Mouse (Mus musculus) layer of hippocampus, postnatal 14 days (tissue): ENCODE data around the gene Olfm1. TPM values are rescaled to one million over a fixed set of nuclear protein-coding genes. Genes with fewer than 3 reads are reported as not detected.

Source experiments
- DNase-seq, 2 experiments: peaks; one replicate each; pipeline ENCODE4 v3.0.0; 2021 to 2022; ENCODE audit warnings: low spot score in 2 of 2, mixed read lengths in 1 of 2
- total RNA-seq, 2 experiments: library from RNA; stranded (reverse); gene quantifications; 2 replicates each; pipeline ENCODE4 v1.2.3; 2021

The Olfm1 gene
- total RNA-seq, 2 experiments from 2014 or later = 1,124 to 1,184 TPM

- DNase-seq = no peak
Measured at GRCm38 (mm10) chr2:28227589-28228191, 34.9 kb downstream of the Olfm1 start.

GRCm38 (mm10) chr2:28228364-28228763 is 35.6 kb downstream of the Olfm1 start:
- no peak for DNase-seq

- DNase-seq = no peak
Measured at GRCm38 (mm10) chr2:28235129-28235528, 42.3 kb downstream of the Olfm1 start.

GRCm38 (mm10) chr2:28236447-28236846 is 43.7 kb downstream of the Olfm1 start:
- DNase-seq = no peak

- peak in 1 of 2 experiments; percentile 48 for DNase-seq
Measured at GRCm38 (mm10) chr2:28239616-28240015, 46.8 kb downstream of the Olfm1 start.

GRCm38 (mm10) chr2:28240920-28241319 is 48.1 kb downstream of the Olfm1 start:
- DNase-seq = no peak

GRCm38 (mm10) chr2:28241520-28242221 is 48.9 kb downstream of the Olfm1 start:
- DNase-seq = no peak

GRCm38 (mm10) chr2:28242222-28242543 is 49.4 kb downstream of the Olfm1 start:
- DNase-seq = no peak

GRCm38 (mm10) chr2:28244667-28245395 is 52.0 kb downstream of the Olfm1 start:
- no peak for DNase-seq

GRCm38 (mm10) chr2:28246110-28246653 is 53.4 kb downstream of the Olfm1 start:
- no peak for DNase-seq

GRCm38 (mm10) chr2:28247098-28247497 is 54.3 kb downstream of the Olfm1 start:
- no peak for DNase-seq

- no peak for DNase-seq
Measured at GRCm38 (mm10) chr2:28252554-28252953, 59.8 kb downstream of the Olfm1 start.

- no peak for DNase-seq
Measured at GRCm38 (mm10) chr2:28256029-28256428, 63.2 kb downstream of the Olfm1 start.

- DNase-seq = no peak
Measured at GRCm38 (mm10) chr2:28261438-28261837, 68.6 kb downstream of the Olfm1 start.

- DNase-seq = no peak
Measured at GRCm38 (mm10) chr2:28267776-28268275, 75.0 kb downstream of the Olfm1 start.

- DNase-seq = no peak
Measured at GRCm38 (mm10) chr2:28270561-28270960, 77.8 kb downstream of the Olfm1 start.

GRCm38 (mm10) chr2:28272218-28272965 is 79.6 kb downstream of the Olfm1 start:
- peak; percentile 52 to 56 for DNase-seq

GRCm38 (mm10) chr2:28274006-28274405 is 81.2 kb downstream of the Olfm1 start:
- no peak for DNase-seq

- DNase-seq = peak in 1 of 2 experiments; percentile 40
Measured at GRCm38 (mm10) chr2:28275345-28275744, 82.6 kb downstream of the Olfm1 start.

GRCm38 (mm10) chr2:28278150-28278549 is 85.4 kb downstream of the Olfm1 start:
- DNase-seq = peak in 1 of 2 experiments; percentile 59

- no peak for DNase-seq
Measured at GRCm38 (mm10) chr2:28278853-28279252, 86.1 kb downstream of the Olfm1 start.
